Mouse (Mus musculus): Measurements from ENCODE around the gene Cux1. TPM values are rescaled to one million over a fixed set of nuclear protein-coding genes. Genes with fewer than 3 reads are reported as not detected.

Gene Cux1
- polyA plus RNA-seq, 2 experiments: 39.0 to 64.3 TPM

- 88% methylated on average over 1 of the region's 1 CpGs for WGBS
- Histone ChIP-seq H3K4me3 (replicated peaks; ENCODE audit: low read length) (no peak overlapping the region), H3K27ac (replicated peaks; ENCODE audit: low read depth, low read length) (no peak overlapping the region), H3K4me2 (replicated peaks; ENCODE audit: low read depth, low read length, severe bottlenecking) (no peak overlapping the region), H3K9ac (ENCODE audit: low read depth, low read length, severe bottlenecking) (no peak overlapping the region), H3K36me3 (ENCODE audit: control insufficient read depth, insufficient read depth, low read length) (peaks cover 5% of the 10 kb centered on the region; the same call in 1 of the 2 replicates), H3K9me3 (ENCODE audit: control insufficient read depth, low read length) (no peaks in the 10 kb centered on the region), H3K27me3 (ENCODE audit: control insufficient read depth, insufficient read depth, low read length) (peaks cover 9% of the 10 kb centered on the region), H3K4me1 (ENCODE audit: control insufficient read depth, insufficient read depth, low read length) (peaks cover 7% of the 10 kb centered on the region)
- no peak for TF ChIP-seq POLR2A (IDR thresholded peaks at IDR 0.05; ENCODE audit: borderline replicate concordance, extremely low read depth, insufficient read depth, insufficient read length)
- DNase-seq (ENCODE audit: low spot score): no peak
- ATAC-seq (ENCODE audit: low FRiP score, low read depth): no peak
These were observed 170.6 kb downstream of the Cux1 start for GRCm38 (mm10) chr5:136396699-136397098.

DNA sequence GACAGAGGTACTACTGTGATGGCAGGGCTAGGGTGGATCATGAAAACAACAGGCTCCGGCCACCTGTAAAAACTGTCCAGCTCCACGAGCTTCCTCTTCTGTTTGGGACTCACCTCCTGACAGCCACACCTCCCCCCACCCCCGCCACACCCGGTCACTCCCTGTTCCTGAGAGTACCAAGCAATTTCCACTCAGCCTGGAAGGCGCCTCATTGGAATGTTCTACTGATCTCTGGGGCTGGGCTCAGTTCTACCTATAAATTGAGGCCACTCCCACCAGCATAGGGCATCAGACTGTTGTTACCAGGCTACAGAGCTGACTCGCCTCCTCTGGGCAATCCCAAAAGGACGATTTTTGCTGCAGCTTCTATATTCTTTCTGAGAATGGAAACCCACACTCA, 171.0 kb downstream of the Cux1 start:
- no peak overlapping the region for H3K27ac ChIP-seq (replicated peaks; ENCODE audit: low read depth, low read length)
- peaks cover 5% of the 10 kb centered on the region for H3K27me3 ChIP-seq (ENCODE audit: control insufficient read depth, insufficient read depth, low read length)
- no peak for TF ChIP-seq POLR2A (IDR thresholded peaks at IDR 0.05; ENCODE audit: borderline replicate concordance, extremely low read depth, insufficient read depth, insufficient read length)
- no peak overlapping the region for H3K9ac ChIP-seq (ENCODE audit: low read depth, low read length, severe bottlenecking)
- no peak overlapping the region for H3K4me2 ChIP-seq (replicated peaks; ENCODE audit: low read depth, low read length, severe bottlenecking)
- H3K4me3 ChIP-seq (replicated peaks; ENCODE audit: low read length): no peak overlapping the region
- WGBS: 43% methylated on average over 7 of the region's 7 CpGs
- DNase-seq (ENCODE audit: low spot score) (no peak), ATAC-seq (ENCODE audit: low FRiP score, low read depth) (no peak)
- H3K4me1 ChIP-seq (ENCODE audit: control insufficient read depth, insufficient read depth, low read length): peaks cover 7% of the 10 kb centered on the region
- H3K36me3 ChIP-seq (ENCODE audit: control insufficient read depth, insufficient read depth, low read length): peaks cover 6% of the 10 kb centered on the region; the same call in 1 of the 2 replicates
- no peaks in the 10 kb centered on the region for H3K9me3 ChIP-seq (ENCODE audit: control insufficient read depth, low read length)

DNA sequence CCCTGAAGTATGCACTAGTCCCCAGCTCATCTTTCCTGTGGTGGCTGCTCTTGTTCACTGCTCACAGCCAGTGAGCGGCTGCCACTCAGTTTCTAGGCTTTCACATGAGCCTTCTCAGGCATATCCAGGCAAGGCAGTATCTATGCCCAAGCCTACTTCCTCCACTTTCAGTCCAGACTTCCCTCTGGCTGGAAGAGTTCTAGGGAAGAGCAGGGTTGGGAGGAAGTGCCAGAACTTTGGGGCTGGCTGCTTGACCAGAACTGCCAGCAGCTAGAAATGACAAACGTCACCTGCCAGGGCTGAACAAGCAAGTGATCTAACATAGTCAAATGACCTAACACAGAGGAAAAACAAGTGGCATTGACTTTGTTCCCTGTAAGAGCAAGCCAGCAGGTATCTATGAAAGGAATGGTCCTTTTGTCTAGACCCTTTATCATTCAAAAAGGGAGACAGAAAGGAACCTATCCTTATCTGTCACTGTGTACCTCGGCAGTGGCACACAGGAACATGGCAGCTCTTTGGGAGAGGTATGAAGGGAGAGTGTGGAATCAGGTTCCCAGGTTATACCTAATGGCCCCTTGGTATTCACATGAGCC, 171.6 kb downstream of the Cux1 start:
- Histone ChIP-seq H3K9me3 (ENCODE audit: control insufficient read depth, low read length) (no peaks in the 10 kb centered on the region), H3K36me3 (ENCODE audit: control insufficient read depth, insufficient read depth, low read length) (peaks cover 6% of the 10 kb centered on the region; the same call in 1 of the 2 replicates), H3K27me3 (ENCODE audit: control insufficient read depth, insufficient read depth, low read length) (peaks cover 5% of the 10 kb centered on the region), H3K9ac (ENCODE audit: low read depth, low read length, severe bottlenecking) (no peak overlapping the region), H3K27ac (replicated peaks; ENCODE audit: low read depth, low read length) (no peak overlapping the region), H3K4me1 (ENCODE audit: control insufficient read depth, insufficient read depth, low read length) (peaks cover 7% of the 10 kb centered on the region), H3K4me2 (replicated peaks; ENCODE audit: low read depth, low read length, severe bottlenecking) (no peak overlapping the region), H3K4me3 (replicated peaks; ENCODE audit: low read length) (no peak overlapping the region)
- ATAC-seq (ENCODE audit: low FRiP score, low read depth): no peak
- no peak for TF ChIP-seq POLR2A (IDR thresholded peaks at IDR 0.05; ENCODE audit: borderline replicate concordance, extremely low read depth, insufficient read depth, insufficient read length)
- DNase-seq (ENCODE audit: low spot score): no peak
- 76% methylated on average over 3 of the region's 3 CpGs for WGBS

GRCm38 (mm10) chr5:136394517-136395212, 172.6 kb downstream of the Cux1 start:
- H3K27me3 ChIP-seq (ENCODE audit: control insufficient read depth, insufficient read depth, low read length): peaks cover 5% of the 10 kb centered on the region
- peaks cover 6% of the 10 kb centered on the region; the same call in 1 of the 2 replicates for H3K36me3 ChIP-seq (ENCODE audit: control insufficient read depth, insufficient read depth, low read length)
- DNase-seq (ENCODE audit: low spot score) (no peak), ATAC-seq (ENCODE audit: low FRiP score, low read depth) (no peak)
- H3K27ac ChIP-seq (replicated peaks; ENCODE audit: low read depth, low read length): no peak overlapping the region
- H3K9ac ChIP-seq (ENCODE audit: low read depth, low read length, severe bottlenecking): no peak overlapping the region
- TF ChIP-seq POLR2A (IDR thresholded peaks at IDR 0.05; ENCODE audit: borderline replicate concordance, extremely low read depth, insufficient read depth, insufficient read length): no peak
- WGBS: 89% methylated on average over 6 of the region's 6 CpGs
- H3K9me3 ChIP-seq (ENCODE audit: control insufficient read depth, low read length): no peaks in the 10 kb centered on the region
- no peak overlapping the region for H3K4me2 ChIP-seq (replicated peaks; ENCODE audit: low read depth, low read length, severe bottlenecking)
- H3K4me1 ChIP-seq (ENCODE audit: control insufficient read depth, insufficient read depth, low read length): peaks cover 7% of the 10 kb centered on the region
- no peak overlapping the region for H3K4me3 ChIP-seq (replicated peaks; ENCODE audit: low read length)

GRCm38 (mm10) chr5:136393621-136394020, 173.7 kb downstream of the Cux1 start:
- H3K27ac ChIP-seq (replicated peaks; ENCODE audit: low read depth, low read length): no peak overlapping the region
- ATAC-seq (ENCODE audit: low FRiP score, low read depth) (no peak), DNase-seq (ENCODE audit: low spot score) (no peak)

More at GRCm38 (mm10) chr5:136393621-136394020, 173.7 kb downstream of the Cux1 start:
- 78% methylated on average over 2 of the region's 2 CpGs for WGBS
- H3K9ac ChIP-seq (ENCODE audit: low read depth, low read length, severe bottlenecking): no peak overlapping the region
- H3K27me3 ChIP-seq (ENCODE audit: control insufficient read depth, insufficient read depth, low read length): peaks cover 5% of the 10 kb centered on the region
- peaks cover 6% of the 10 kb centered on the region; the same call in 1 of the 2 replicates for H3K36me3 ChIP-seq (ENCODE audit: control insufficient read depth, insufficient read depth, low read length)
- H3K4me2 ChIP-seq (replicated peaks; ENCODE audit: low read depth, low read length, severe bottlenecking): no peak overlapping the region
- TF ChIP-seq POLR2A (IDR thresholded peaks at IDR 0.05; ENCODE audit: borderline replicate concordance, extremely low read depth, insufficient read depth, insufficient read length): no peak
- H3K4me1 ChIP-seq (ENCODE audit: control insufficient read depth, insufficient read depth, low read length): peaks cover 7% of the 10 kb centered on the region
- no peak overlapping the region for H3K4me3 ChIP-seq (replicated peaks; ENCODE audit: low read length)
- no peaks in the 10 kb centered on the region for H3K9me3 ChIP-seq (ENCODE audit: control insufficient read depth, low read length)
